Mouse (Mus musculus) brain, embryonic 14.5 days (tissue): ENCODE measurements around the gene Zdhhc18. TPM values are rescaled to one million over a fixed set of nuclear protein-coding genes. Genes with fewer than 3 reads are reported as not detected.

Experiments used
- DNase-seq: peaks from one replicate; pipeline ENCODE4 v3.0.0-alpha.2; 2011; ENCODE audit warnings: low read depth
- CTCF ChIP-seq: fragments of 200-500 bp; IDR thresholded peaks from 2 replicates; pipeline ENCODE4 v1.5.1; 2012; ENCODE audit warnings: inconsistent platforms, mild to moderate bottlenecking, moderate library complexity, borderline replicate concordance; ENCODE audit not compliant: insufficient read depth, insufficient read length; ENCODE audit errors: extremely low read depth
- POLR2A ChIP-seq: fragments of 200-500 bp; IDR thresholded peaks from 2 replicates; pipeline ENCODE4 v1.6.1; 2012; ENCODE audit warnings: mild to moderate bottlenecking, inconsistent platforms, borderline replicate concordance; ENCODE audit not compliant: poor library complexity, insufficient read depth, insufficient read length, severe bottlenecking; ENCODE audit errors: extremely low read depth
- polyA plus RNA-seq: library from polyadenylated mRNA; depleted of rRNA; stranded (reverse); fragments of >200 nt; gene quantifications from 2 replicates; pipeline ENCODE4 v1.2.3, GENCODE M21; 2012

Zdhhc18 gene
- polyA plus RNA-seq, 1 experiment, result 39.9 TPM

- no peak for DNase-seq
- TF ChIP-seq CTCF (peak; percentile 10; the same call in 1 of the 2 replicates), POLR2A (no peak)
Observed at GRCm38 (mm10) chr4:133611815-133612214, 38.1 kb downstream of the Zdhhc18 start.

- TF ChIP-seq CTCF (peak; percentile 86), POLR2A (no peak)
Observed at GRCm38 (mm10) chr4:133609719-133610118, 40.2 kb downstream of the Zdhhc18 start.

GRCm38 (mm10) chr4:133607284-133607683 lies 42.7 kb downstream of the Zdhhc18 start:
- DNase-seq, result no peak
- TF ChIP-seq POLR2A (no peak), CTCF (no peak)

More at GRCm38 (mm10) chr4:133609719-133610118, 40.2 kb downstream of the Zdhhc18 start:
- peak; percentile 69 for DNase-seq

GRCm38 (mm10) chr4:133605330-133605729 lies 44.6 kb downstream of the Zdhhc18 start:
- TF ChIP-seq POLR2A, result no peak
- no peak for TF ChIP-seq CTCF
- no peak for DNase-seq

GRCm38 (mm10) chr4:133604856-133605255 lies 45.1 kb downstream of the Zdhhc18 start:
- TF ChIP-seq CTCF (no peak), POLR2A (no peak)
- no peak for DNase-seq

GRCm38 (mm10) chr4:133604175-133604574 lies 45.8 kb downstream of the Zdhhc18 start:
- no peak for TF ChIP-seq POLR2A
- no peak for TF ChIP-seq CTCF
- no peak for DNase-seq

- no peak for TF ChIP-seq POLR2A
- no peak for TF ChIP-seq CTCF
- DNase-seq, result no peak
Observed at GRCm38 (mm10) chr4:133603056-133603455, 46.9 kb downstream of the Zdhhc18 start.

GRCm38 (mm10) chr4:133601721-133602218 lies 48.2 kb downstream of the Zdhhc18 start, which contains the start of gene Sfn:
Sfn (minus strand) TSS chr4:133602168.
- TF ChIP-seq POLR2A (no peak), CTCF (peak; percentile 38; the same call in 1 of the 2 replicates)
- DNase-seq, result no peak

- TF ChIP-seq CTCF, result no peak
- TF ChIP-seq POLR2A, result no peak
- no peak for DNase-seq
Observed at GRCm38 (mm10) chr4:133600306-133600705, 49.6 kb downstream of the Zdhhc18 start.

GRCm38 (mm10) chr4:133599571-133600073 lies 50.3 kb downstream of the Zdhhc18 start:
- no peak for TF ChIP-seq POLR2A
- TF ChIP-seq CTCF, result no peak
- DNase-seq, result peak; percentile 83

GRCm38 (mm10) chr4:133599116-133599515 lies 50.8 kb downstream of the Zdhhc18 start:
- no peak for DNase-seq
- no peak for TF ChIP-seq CTCF
- TF ChIP-seq POLR2A, result no peak

- DNase-seq, result no peak
- TF ChIP-seq CTCF, result no peak
- no peak for TF ChIP-seq POLR2A
Observed at GRCm38 (mm10) chr4:133598616-133599015, 51.3 kb downstream of the Zdhhc18 start.
